Mouse (Mus musculus): ENCODE data around the gene Polm.

DNA sequence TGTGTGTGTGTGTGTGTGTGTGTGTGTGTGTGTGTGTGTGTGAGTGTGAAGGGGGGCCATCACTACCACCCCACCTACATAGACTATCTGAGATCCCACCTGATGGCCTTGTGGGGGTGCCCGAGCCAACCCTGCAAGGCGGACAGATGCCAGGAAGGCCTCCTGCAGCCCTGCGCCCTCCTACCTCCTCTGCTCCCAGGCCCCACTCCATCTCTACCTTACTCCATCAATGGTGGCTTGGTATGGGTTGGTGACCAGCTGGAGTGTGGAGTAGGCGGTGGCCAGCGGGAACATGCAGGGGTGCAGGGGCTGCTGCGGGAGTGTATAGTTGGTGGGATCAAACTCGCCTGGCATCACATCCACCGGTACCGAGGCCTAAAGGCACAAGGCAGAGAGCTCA, 35.4 kb upstream of the Polm start:
- TF ChIP-seq CTCF (IDR thresholded peaks at IDR 0.05; ENCODE audit: extremely low read depth, insufficient read length, insufficient replicate concordance, low read depth, low read length) = no peak
- TF ChIP-seq POLR2A (IDR thresholded peaks at IDR 0.05; ENCODE audit: low read depth, low read length) = no peak

Measured in small intestine, adult 2 months (tissue).